Mouse (Mus musculus): ENCODE measurements at regions not wholly inside any gene's neighbourhood (a gene's known extent, or its start where the extent isn't known, plus 50 kb on each side); places are given as distances from the start of the nearest gene placed in this dataset.

DNA sequence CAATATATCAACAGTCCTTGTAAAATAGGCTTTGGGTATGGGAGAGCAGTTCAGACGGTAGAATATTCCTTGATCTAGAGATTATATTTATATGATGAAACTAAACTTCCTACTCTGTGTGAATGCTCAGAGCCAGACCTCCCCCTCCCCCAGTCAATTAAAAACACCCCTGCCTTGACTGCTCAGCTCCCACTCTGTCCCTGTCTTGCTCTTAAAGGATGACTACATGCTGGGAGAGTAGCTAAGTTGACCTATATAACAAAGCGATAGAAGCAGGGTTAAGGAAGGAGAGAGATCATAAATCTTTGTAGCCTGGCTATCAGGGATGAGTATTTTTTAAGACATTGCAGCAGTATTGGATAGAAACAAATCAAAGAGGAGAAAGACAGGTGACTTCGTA, 875.4 kb upstream of the Gm7489 start:
- H3K27me3 ChIP-seq (ENCODE audit: control insufficient read depth in 1 of 2, insufficient read depth in 2 of 2, low read length in 2 of 2): no peaks in the 10 kb centered on the region
- no peak overlapping the region for H3K9ac ChIP-seq (ENCODE audit: control insufficient read depth, low read depth, low read length, poor library complexity, severe bottlenecking)
- no peaks in the 10 kb centered on the region for H3K79me2 ChIP-seq (ENCODE audit: control insufficient read depth, insufficient read depth, low read length, poor library complexity)
- TF ChIP-seq MAFK (IDR thresholded peaks at IDR 0.05; ENCODE audit: borderline replicate concordance, low read depth, low read length) (no peak), GATA1 (IDR thresholded peaks at IDR 0.05; ENCODE audit: low read depth, low read length) (no peak), USF1 (IDR thresholded peaks at IDR 0.05; ENCODE audit: low read depth, low read length) (no peak), MAX (IDR thresholded peaks at IDR 0.05; ENCODE audit: low read length) (no peak), JUND (IDR thresholded peaks at IDR 0.05; ENCODE audit: low read depth, low read length) (no peak), POLR2A (IDR thresholded peaks at IDR 0.05; ENCODE audit: control insufficient read depth in 1 of 2, insufficient read depth in 1 of 2, low read depth in 1 of 2, low read length in 2 of 2, poor library complexity in 1 of 2) (no peak), ZNF384 (IDR thresholded peaks at IDR 0.05; ENCODE audit: low read depth, low read length) (no peak), TCF12 (IDR thresholded peaks at IDR 0.05; ENCODE audit: low read depth, low read length) (no peak), MXI1 (IDR thresholded peaks at IDR 0.05; ENCODE audit: low read depth, low read length) (no peak), CTCF (IDR thresholded peaks at IDR 0.05 in 2 of 3, conservative IDR thresholded peaks at IDR 0.05 in 1 of 3; ENCODE audit: control insufficient read depth in 1 of 3, insufficient read depth in 1 of 3, low read depth in 2 of 3, low read length in 3 of 3, poor library complexity in 1 of 3, severe bottlenecking in 1 of 3) (no peak), ZMIZ1 (IDR thresholded peaks at IDR 0.05; ENCODE audit: low read depth, low read length) (no peak), TBP (IDR thresholded peaks at IDR 0.05; ENCODE audit: low read depth, low read length) (no peak), ETS1 (IDR thresholded peaks at IDR 0.05; ENCODE audit: low read depth, low read length) (no peak), RAD21 (IDR thresholded peaks at IDR 0.05; ENCODE audit: low read depth, low read length) (no peak), MAZ (IDR thresholded peaks at IDR 0.05; ENCODE audit: low read depth, low read length) (no peak), SIN3A (IDR thresholded peaks at IDR 0.05; ENCODE audit: low read length) (no peak)
- DNase-seq (ENCODE audit: low read depth, low spot score): no peak
- no peak overlapping the region for H3K4me3 ChIP-seq (ENCODE audit: control insufficient read depth in 1 of 2, insufficient read depth in 1 of 2, low read depth in 2 of 2, low read length in 2 of 2)
- H3K9me3 ChIP-seq (replicated peaks; ENCODE audit: insufficient read depth, low read length): no peaks in the 10 kb centered on the region
- no peaks in the 10 kb centered on the region for H3K36me3 ChIP-seq (ENCODE audit: control insufficient read depth in 1 of 2, insufficient read depth in 2 of 2, low read length in 2 of 2)
- no peak overlapping the region for H3K27ac ChIP-seq (ENCODE audit: control insufficient read depth, low read depth, low read length)
- no peaks in the 10 kb centered on the region for H3K4me1 ChIP-seq (ENCODE audit: control insufficient read depth in 1 of 2, insufficient read depth in 2 of 2, low read length in 2 of 2)

Measured in MEL (cell line).